10 mouse cellular contexts compared by ENCODE assay signal in the genomic region with DNA sequence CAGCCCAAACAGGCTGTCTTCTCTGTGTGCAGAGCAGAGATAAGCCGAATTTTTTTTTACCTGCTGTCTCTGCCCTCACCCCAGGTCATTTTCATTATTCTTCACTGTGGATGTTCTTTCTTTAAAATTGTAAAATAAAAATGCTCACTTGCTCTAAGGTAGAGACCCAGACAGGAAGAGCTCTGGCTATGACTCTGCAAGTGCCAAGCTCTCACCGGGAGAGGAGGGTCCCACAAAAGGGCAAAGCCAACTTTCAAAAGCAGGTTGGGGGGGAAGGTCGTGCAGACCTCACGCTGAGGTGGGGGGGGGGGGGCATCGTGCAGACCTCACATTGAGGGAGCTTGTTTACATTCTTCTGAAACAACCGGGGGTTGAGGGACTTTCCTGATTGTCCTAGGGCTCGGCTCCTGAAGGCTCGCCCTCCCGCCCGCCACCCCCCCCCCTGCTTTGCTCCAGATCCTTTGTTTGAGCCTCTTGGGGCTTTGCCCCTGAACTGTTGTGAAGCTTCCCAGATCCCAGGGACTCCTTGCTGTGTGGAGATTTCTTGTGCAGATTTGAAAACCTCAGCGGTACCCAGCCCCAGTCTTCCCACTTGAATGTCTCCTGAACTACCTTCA.
DNase-seq lines count a peak whose midpoint lies in the region; ATAC-seq and TF ChIP-seq lines count a peak whose summit lies in the region.
"Had no signal": no experiment of that assay in that cellular context is flagged by ENCODE, and none has a peak within 500 bp of the region (broad histone marks: within the 10 kb centered on the region; RNA-seq: fewer than 3 reads in every experiment).

No protein-coding gene starts in this region.

- no peak for TF ChIP-seq POLR2A in embryonic fibroblast, embryonic 13.5 days (IDR thresholded peaks at IDR 0.05; ENCODE audit: low read depth, low read length)

- 13% methylated on average over 10 of the region's 11 CpGs for WGBS in liver, embryonic 12.5 days (ENCODE audit: insufficient replicate concordance)
- 8% methylated on average over 11 of the region's 11 CpGs for WGBS in limb, embryonic 13.5 days
- 4% methylated on average over 8 of the region's 11 CpGs for WGBS in stomach, postnatal 0 days

- no peak overlapping the region for H3K4me3 ChIP-seq in liver, embryonic 12.5 days
- H3K4me3 ChIP-seq in embryonic fibroblast, embryonic 13.5 days (ENCODE audit: insufficient read depth, low read length) = no peak overlapping the region
- no peak overlapping the region for H3K4me3 ChIP-seq in limb, embryonic 13.5 days
- H3K4me3 ChIP-seq in stomach, postnatal 0 days (ENCODE audit: low read depth, low read length) = no peak overlapping the region
- H3K4me3 ChIP-seq in left cerebral cortex, adult 2 months = no peak overlapping the region
- H3K4me3 ChIP-seq: erythroblast, embryonic 14.5 days had no signal

- TF ChIP-seq EP300 in stomach, postnatal 0 days (optimal IDR thresholded peaks at IDR 0.05) = no peak

- H3K27ac ChIP-seq in liver, embryonic 12.5 days = no peak overlapping the region
- H3K27ac ChIP-seq in embryonic fibroblast, embryonic 13.5 days (ENCODE audit: insufficient read depth, low read length) = 0 out of 2 replicates have a peak overlapping the region, but pooled peaks have one; percentile 12
- H3K27ac ChIP-seq in limb, embryonic 13.5 days = no peak overlapping the region
- no peak overlapping the region for H3K27ac ChIP-seq in stomach, postnatal 0 days (replicated peaks)
- H3K27ac ChIP-seq in left cerebral cortex, adult 2 months = no peak overlapping the region; the same call in 1 of the 2 replicates

- no peak overlapping the region for H3K9ac ChIP-seq in liver, embryonic 12.5 days
- no peak overlapping the region for H3K9ac ChIP-seq in limb, embryonic 13.5 days
- H3K9ac ChIP-seq in stomach, postnatal 0 days (ENCODE audit: low read length) = no peak overlapping the region

- DNase-seq in liver = no peak
- DNase-seq in stomach, postnatal 0 days (ENCODE audit: low spot score) = no peak
- no peak for DNase-seq in left cerebral cortex, adult 2 months (ENCODE audit: extremely low spot score in 1 of 2, low spot score in 2 of 2)
- no peak for DNase-seq in adrenal gland, postnatal 14 days
- DNase-seq in ovary, adult 18-20 months (ENCODE audit: low spot score) = no peak
- DNase-seq: spleen, adult 18-20 months had no signal

- H3K9me3 ChIP-seq in liver, embryonic 12.5 days (replicated peaks) = no peaks in the 10 kb centered on the region
- H3K9me3 ChIP-seq in limb, embryonic 13.5 days = no peaks in the 10 kb centered on the region
- no peaks in the 10 kb centered on the region for H3K9me3 ChIP-seq in stomach, postnatal 0 days (ENCODE audit: control insufficient read depth, low read length)

- intact Hi-C loops in left cerebral cortex, adult 2 months (cut with DNase I) = no loop called here

- peaks cover 21% of the 10 kb centered on the region for H3K4me1 ChIP-seq in liver, embryonic 12.5 days
- peaks cover 16% of the 10 kb centered on the region for H3K4me1 ChIP-seq in embryonic fibroblast, embryonic 13.5 days (ENCODE audit: control insufficient read depth, insufficient read depth, low read length)
- peaks cover 56% of the 10 kb centered on the region for H3K4me1 ChIP-seq in limb, embryonic 13.5 days
- no peaks in the 10 kb centered on the region for H3K4me1 ChIP-seq in stomach, postnatal 0 days (replicated peaks; ENCODE audit: control insufficient read depth, insufficient read depth)

- 0 out of 2 replicates have a peak overlapping the region, but pooled peaks have one; percentile 13 for H3K4me2 ChIP-seq in liver, embryonic 12.5 days
- peak overlapping the region; percentile 41 for H3K4me2 ChIP-seq in limb, embryonic 13.5 days (replicated peaks)
- H3K4me2 ChIP-seq in stomach, postnatal 0 days (replicated peaks; ENCODE audit: low read depth) = peak overlapping the region; percentile 20; the same call in 1 of the 2 replicates

- no peak for ATAC-seq in liver, embryonic 12.5 days
- ATAC-seq in limb, embryonic 13.5 days (ENCODE audit: low FRiP score, low read depth) = no peak
- ATAC-seq in stomach, postnatal 0 days (ENCODE audit: low FRiP score, low TSS enrichment) = no peak

- TF ChIP-seq CTCF in embryonic fibroblast, embryonic 13.5 days (IDR thresholded peaks at IDR 0.05; ENCODE audit: borderline replicate concordance, insufficient read depth, low read length) = no peak
- TF ChIP-seq CTCF in stomach, postnatal 0 days (IDR thresholded peaks at IDR 0.05; ENCODE audit: low read depth) = no peak
- TF ChIP-seq CTCF in left cerebral cortex, adult 2 months (IDR thresholded peaks at IDR 0.05) = no peak

- H3K27me3 ChIP-seq in liver, embryonic 12.5 days (replicated peaks) = no peaks in the 10 kb centered on the region
- H3K27me3 ChIP-seq in limb, embryonic 13.5 days = no peaks in the 10 kb centered on the region
- H3K27me3 ChIP-seq in stomach, postnatal 0 days (ENCODE audit: control insufficient read depth, insufficient read depth, low read length) = no peaks in the 10 kb centered on the region

- H3K36me3 ChIP-seq in liver, embryonic 12.5 days = no peaks in the 10 kb centered on the region
- no peaks in the 10 kb centered on the region for H3K36me3 ChIP-seq in limb, embryonic 13.5 days
- no peaks in the 10 kb centered on the region for H3K36me3 ChIP-seq in stomach, postnatal 0 days (ENCODE audit: control insufficient read depth, insufficient read depth, low read length)
